Mouse (Mus musculus) kidney, postnatal 0 days (tissue): ENCODE measurements around the gene Gla. TPM values are rescaled to one million over a fixed set of nuclear protein-coding genes. Genes with fewer than 3 reads are reported as not detected.

Source experiments
- ATAC-seq: fragments of 200-750 bp; cut with Nextera tagmentation; replicated peaks from 2 replicates; pipeline ENCODE4 v1.8.0; 2017; ENCODE audit warnings: low read depth, moderate number of reproducible peaks, moderate TSS enrichment, moderate library complexity; ENCODE audit not compliant: low FRiP score
- DNase-seq: peaks from one replicate; pipeline ENCODE4 v3.0.0-alpha.2; 2016; ENCODE audit warnings: low spot score
- H3K27ac ChIP-seq: fragments of 300-500 bp; sonication (generic); 2 replicates; pipeline ENCODE4 v1.5.1; 2014; ENCODE audit warnings: mild to moderate bottlenecking
- H3K27me3 ChIP-seq: fragments of 300-500 bp; sonication (generic); 2 replicates; pipeline ENCODE4 v1.6.1; 2014; ENCODE audit warnings: low read length, mixed read lengths; ENCODE audit not compliant: insufficient read depth
- H3K36me3 ChIP-seq: fragments of 300-500 bp; sonication (generic); 2 replicates; pipeline ENCODE4 v1.6.1; 2014; ENCODE audit warnings: low read length, mixed read lengths; ENCODE audit not compliant: insufficient read depth
- H3K4me1 ChIP-seq: fragments of 300-500 bp; sonication (generic); replicated peaks from 2 replicates; pipeline ENCODE4 v1.6.1; 2014; ENCODE audit warnings: antibody characterized with exemption, low read length, mixed read lengths; ENCODE audit not compliant: insufficient read depth
- H3K4me2 ChIP-seq: fragments of 300-500 bp; sonication (generic); 2 replicates; pipeline ENCODE4 v1.6.1; 2014; ENCODE audit warnings: mild to moderate bottlenecking, low read length, moderate library complexity, mixed read lengths
- H3K4me3 ChIP-seq: fragments of 300-500 bp; sonication (generic); replicated peaks from 2 replicates; pipeline ENCODE4 v1.5.1; 2014; ENCODE audit warnings: low read depth, low read length
- H3K9ac ChIP-seq: fragments of 300-500 bp; sonication (generic); 2 replicates; pipeline ENCODE4 v1.6.1; 2014; ENCODE audit warnings: low read depth, low read length
- H3K9me3 ChIP-seq: fragments of 300-500 bp; sonication (generic); replicated peaks from 2 replicates; pipeline ENCODE4 v1.6.1; 2016; ENCODE audit warnings: low read length, inconsistent platforms, mixed read lengths
- CTCF ChIP-seq: IDR thresholded peaks from 2 replicates; pipeline ENCODE4 v1.5.1; 2016; ENCODE audit warnings: antibody characterized with exemption, low read depth, mild to moderate bottlenecking, moderate library complexity
- WGBS: fragments of 180-500 bp; shearing (Covaris S2); extraction: QIAGEN DNeasy Blood & Tissue Kit; methylation state at CpG from one replicate; pipeline ENCODE4 v1.1.7; 2014; 5-methylcytosine and 5-hydroxymethylcytosine counted together
- polyA plus RNA-seq: library from polyadenylated mRNA; unstranded; fragments of >200 nt; fragmentation: Nextera tagmentation; extraction: Ambion mirVana; gene quantifications from 2 replicates; pipeline ENCODE4 v1.2.1, GENCODE M21; 2015

The Gla gene
- polyA plus RNA-seq, 1 experiment from 2014 or later: 4.8 TPM

- H3K9ac ChIP-seq: no peak overlapping the region
- no peaks in the 10 kb centered on the region for H3K4me1 ChIP-seq
- DNase-seq: no peak
- no peaks in the 10 kb centered on the region for H3K9me3 ChIP-seq
- TF ChIP-seq CTCF: no peak
- H3K36me3 ChIP-seq: no peaks in the 10 kb centered on the region
- no peak overlapping the region for H3K4me2 ChIP-seq
- no peaks in the 10 kb centered on the region for H3K27me3 ChIP-seq
- no peak for ATAC-seq
- 85% methylated on average over 11 of the region's 11 CpGs for WGBS
- no peak overlapping the region for H3K27ac ChIP-seq
- H3K4me3 ChIP-seq: no peak overlapping the region
These were observed 18.7 kb downstream of the Gla start for GRCm38 (mm10) chrX:134582270-134582669.

- no peak for ATAC-seq
- DNase-seq: no peak
- Histone ChIP-seq H3K4me3 (no peak overlapping the region), H3K4me2 (no peak overlapping the region), H3K36me3 (no peaks in the 10 kb centered on the region), H3K27me3 (no peaks in the 10 kb centered on the region), H3K27ac (no peak overlapping the region), H3K9me3 (no peaks in the 10 kb centered on the region), H3K4me1 (no peaks in the 10 kb centered on the region), H3K9ac (no peak overlapping the region)
- WGBS: 82% methylated on average over 14 of the region's 14 CpGs
- no peak for TF ChIP-seq CTCF
These were observed 20.2 kb downstream of the Gla start for GRCm38 (mm10) chrX:134580528-134581305.

DNA sequence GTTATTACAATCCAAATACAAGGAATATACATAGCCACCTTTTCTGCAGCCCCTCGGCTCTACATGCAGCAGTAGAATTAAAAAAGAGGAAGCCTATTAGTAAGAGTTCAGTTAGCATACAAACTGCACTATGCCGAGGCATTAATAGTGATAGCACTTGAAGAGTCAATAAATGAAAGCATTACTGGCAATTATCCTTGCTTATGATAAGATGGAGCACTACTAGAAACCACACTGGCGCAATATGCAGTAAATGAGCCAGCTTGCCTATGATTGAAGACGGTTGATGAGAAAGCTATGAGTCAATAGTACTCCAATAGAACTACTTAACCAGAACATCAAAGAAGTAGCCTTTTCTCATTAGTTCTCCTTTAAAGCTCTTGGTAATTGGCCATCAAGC lies 23.0 kb downstream of the Gla start:
- no peaks in the 10 kb centered on the region for H3K27me3 ChIP-seq
- no peak for DNase-seq
- H3K9ac ChIP-seq: no peak overlapping the region
- no peak overlapping the region for H3K4me3 ChIP-seq
- H3K27ac ChIP-seq: no peak overlapping the region
- no peak for TF ChIP-seq CTCF
- 79% methylated on average over 4 of the region's 4 CpGs for WGBS
- no peaks in the 10 kb centered on the region for H3K36me3 ChIP-seq
- no peaks in the 10 kb centered on the region for H3K4me1 ChIP-seq
- no peaks in the 10 kb centered on the region for H3K9me3 ChIP-seq
- ATAC-seq: no peak
- no peak overlapping the region for H3K4me2 ChIP-seq

DNA sequence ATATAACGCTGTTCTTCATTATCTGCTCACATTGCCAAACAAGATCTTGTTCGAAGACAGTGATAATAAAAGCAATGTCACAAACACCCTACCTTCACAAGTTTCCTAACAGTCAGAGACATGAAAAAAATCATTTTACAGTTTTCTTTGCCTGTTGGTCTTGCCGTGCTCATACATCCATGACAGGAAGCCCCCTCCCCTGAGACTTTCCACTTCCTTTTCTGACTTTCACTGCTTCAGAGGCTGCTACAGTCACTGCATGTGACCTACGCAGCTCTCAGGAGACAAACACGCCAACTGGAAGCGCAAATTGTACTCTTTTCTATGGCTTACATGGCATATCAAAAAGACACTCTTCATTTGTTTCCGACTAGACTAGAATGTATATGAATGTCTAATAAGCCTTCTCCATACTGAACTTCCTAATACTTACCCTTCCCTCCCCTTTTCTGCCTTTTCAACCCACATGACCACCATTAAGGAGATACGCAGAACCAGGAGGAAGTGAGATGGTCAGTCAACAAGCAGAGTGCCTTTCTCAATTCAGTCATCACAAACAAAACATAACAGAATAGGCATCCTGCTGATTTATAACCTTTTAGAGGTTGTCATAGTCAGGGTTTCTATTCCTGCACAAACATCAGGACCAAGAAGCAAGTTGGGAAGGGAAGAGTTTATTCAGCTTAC lies 34.2 kb downstream of the Gla start:
- Histone ChIP-seq H3K27ac (no peak overlapping the region), H3K4me3 (no peak overlapping the region), H3K27me3 (no peaks in the 10 kb centered on the region), H3K4me2 (no peak overlapping the region), H3K36me3 (no peaks in the 10 kb centered on the region), H3K9me3 (no peaks in the 10 kb centered on the region), H3K9ac (no peak overlapping the region), H3K4me1 (no peaks in the 10 kb centered on the region)
- no peak for ATAC-seq
- no peak for TF ChIP-seq CTCF
- WGBS: 79% methylated on average over 8 of the region's 8 CpGs
- no peak for DNase-seq

- ATAC-seq (no peak), DNase-seq (no peak)
- WGBS: 73% methylated on average over 4 of the region's 4 CpGs
- Histone ChIP-seq H3K4me3 (no peak overlapping the region), H3K9me3 (no peaks in the 10 kb centered on the region), H3K27ac (no peak overlapping the region), H3K36me3 (no peaks in the 10 kb centered on the region), H3K4me1 (no peaks in the 10 kb centered on the region), H3K9ac (no peak overlapping the region), H3K27me3 (no peaks in the 10 kb centered on the region), H3K4me2 (no peak overlapping the region)
- no peak for TF ChIP-seq CTCF
These were observed 36.6 kb downstream of the Gla start for GRCm38 (mm10) chrX:134564326-134564725.

DNA sequence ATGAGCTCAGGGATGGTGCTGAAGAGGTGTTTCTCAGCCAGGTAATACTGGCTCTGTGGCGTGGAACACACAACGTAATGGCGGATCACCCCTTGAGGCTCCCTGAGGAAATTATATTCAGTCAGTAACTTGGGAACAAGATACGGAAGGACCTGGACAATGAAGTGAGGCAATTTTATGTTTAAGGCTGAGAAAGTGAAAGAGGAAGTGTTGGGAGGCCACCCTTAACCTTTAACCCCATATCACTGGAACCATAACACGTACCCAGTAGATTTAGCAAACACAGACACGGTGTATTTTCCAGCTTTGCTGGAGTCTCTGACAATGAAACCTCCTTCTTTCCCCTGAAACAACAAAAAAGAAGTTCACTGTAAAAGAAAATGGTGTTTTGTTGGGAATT lies 46.5 kb downstream of the Gla start:
- WGBS: 68% methylated on average over 6 of the region's 6 CpGs
- H3K4me1 ChIP-seq: no peaks in the 10 kb centered on the region
- H3K9me3 ChIP-seq: no peaks in the 10 kb centered on the region
- ATAC-seq: no peak
- no peaks in the 10 kb centered on the region for H3K36me3 ChIP-seq
- H3K9ac ChIP-seq: no peak overlapping the region
- DNase-seq: no peak
- H3K4me2 ChIP-seq: no peak overlapping the region
- H3K4me3 ChIP-seq: no peak overlapping the region
- H3K27ac ChIP-seq: no peak overlapping the region
- TF ChIP-seq CTCF: no peak
- no peaks in the 10 kb centered on the region for H3K27me3 ChIP-seq
